ENCODE assay signal across 27 mouse cellular contexts in genomic region chr2:29651876-29652275, GRCm38 (mm10). TPM values are rescaled to one million over a fixed set of nuclear protein-coding genes. Genes with fewer than 3 reads are reported as not detected.
A peak's percentile ranks its signal among the peaks of the same experiment; 100 is the strongest.
DNase-seq lines count a peak whose midpoint lies in the region; ATAC-seq and TF ChIP-seq lines count a peak whose summit lies in the region.
"Had no signal": no experiment of that assay in that cellular context is flagged by ENCODE, and none has a peak within 500 bp of the region (broad histone marks: within the 10 kb centered on the region; RNA-seq: fewer than 3 reads in every experiment).

No protein-coding gene starts in this region.

- H3K9ac ChIP-seq in stomach, embryonic 16.5 days (ENCODE audit: low read length): no peak overlapping the region
- no peak overlapping the region for H3K9ac ChIP-seq in liver, postnatal 0 days (replicated peaks)
- H3K9ac ChIP-seq: embryonic facial prominence, embryonic 15.5 days; forebrain, embryonic 12.5 days; forebrain, postnatal 0 days; heart, embryonic 12.5 days; hindbrain, embryonic 13.5 days; liver, embryonic 15.5 days; lung, embryonic 15.5 days; neural tube, embryonic 13.5 days had no signal

- H3K9me3 ChIP-seq in stomach, embryonic 16.5 days (replicated peaks; ENCODE audit: control insufficient read depth, low read length): no peaks in the 10 kb centered on the region
- no peaks in the 10 kb centered on the region for H3K9me3 ChIP-seq in liver, postnatal 0 days (ENCODE audit: low read length)
- H3K9me3 ChIP-seq: embryonic facial prominence, embryonic 10.5 days; embryonic facial prominence, embryonic 15.5 days; forebrain, embryonic 12.5 days; G1E; heart, embryonic 12.5 days; hindbrain, embryonic 13.5 days; liver, embryonic 15.5 days; lung, embryonic 15.5 days; neural tube, embryonic 13.5 days had no signal

- 80% methylated on average over 5 of the region's 5 CpGs for WGBS in stomach, embryonic 16.5 days
- 84% methylated on average over 5 of the region's 5 CpGs for WGBS in liver, postnatal 0 days (ENCODE audit: insufficient replicate concordance)

- 0 out of 2 replicates have a peak, but pooled peaks cover 4% of the 10 kb centered on the region for H3K4me1 ChIP-seq in stomach, embryonic 16.5 days (ENCODE audit: control insufficient read depth, insufficient read depth, low read length)
- H3K4me1 ChIP-seq in liver, postnatal 0 days (ENCODE audit: insufficient read depth): peaks cover 10% of the 10 kb centered on the region; the same call in 1 of the 2 replicates

- TF ChIP-seq CTCF in liver, postnatal 0 days (IDR thresholded peaks at IDR 0.05; ENCODE audit: low read depth): no peak

- ATAC-seq in cerebellum, adult (ENCODE audit: insufficient number of reproducible peaks, low FRiP score, low TSS enrichment): no peak
- ATAC-seq in stomach, embryonic 16.5 days (ENCODE audit: insufficient read depth, low FRiP score): peak; percentile 13; the same call in 1 of the 2 replicates
- no peak for ATAC-seq in activated CD4-positive, CD25-positive, alpha-beta regulatory T cell, adult 4 months
- no peak for ATAC-seq in liver, postnatal 0 days
- ATAC-seq: forebrain, postnatal 0 days; Patski had no signal

- H3K27ac ChIP-seq in stomach, embryonic 16.5 days (ENCODE audit: low read length): no peak overlapping the region
- H3K27ac ChIP-seq in liver, postnatal 0 days (ENCODE audit: low read depth): no peak overlapping the region
- H3K27ac ChIP-seq: embryonic facial prominence, embryonic 10.5 days; embryonic facial prominence, embryonic 15.5 days; forebrain, embryonic 12.5 days; hindbrain, embryonic 13.5 days; liver, embryonic 15.5 days; lung, embryonic 15.5 days; neural tube, embryonic 13.5 days had no signal

- no peak for TF ChIP-seq EP300 in liver, postnatal 0 days (IDR thresholded peaks at IDR 0.05; ENCODE audit: low read depth)

- peak; percentile 59 for DNase-seq in cerebellum, adult 11 months
- DNase-seq in brain, adult 2 months (ENCODE audit: low read depth, low spot score): peak; percentile 63
- peak; percentile 74 for DNase-seq in cerebellum, adult 9-11 months
- no peak for DNase-seq in liver, postnatal 0 days
- DNase-seq: adrenal gland, postnatal 14 days; forebrain, postnatal 0 days; gastrocnemius, postnatal 25 days; heart, adult 2 months; heart, postnatal 4 days; kidney, adult 11 months; kidney, postnatal 14 days; layer of hippocampus, adult 9-11 months; right cerebral cortex, postnatal 4 days had no signal

- H3K36me3 ChIP-seq in stomach, embryonic 16.5 days (ENCODE audit: control insufficient read depth, insufficient read depth, low read length): no peaks in the 10 kb centered on the region
- H3K36me3 ChIP-seq in liver, postnatal 0 days (replicated peaks; ENCODE audit: insufficient read depth, low read length): no peaks in the 10 kb centered on the region
- H3K36me3 ChIP-seq: embryonic facial prominence, embryonic 10.5 days; embryonic facial prominence, embryonic 15.5 days; forebrain, embryonic 12.5 days; heart, embryonic 12.5 days; hindbrain, embryonic 13.5 days; liver, embryonic 15.5 days; lung, embryonic 15.5 days; neural tube, embryonic 13.5 days had no signal

- no peaks in the 10 kb centered on the region for H3K27me3 ChIP-seq in stomach, embryonic 16.5 days (ENCODE audit: control insufficient read depth, insufficient read depth, low read length)
- H3K27me3 ChIP-seq in liver, postnatal 0 days (ENCODE audit: insufficient read depth, low read length): no peaks in the 10 kb centered on the region
- H3K27me3 ChIP-seq: embryonic facial prominence, embryonic 15.5 days; forebrain, embryonic 12.5 days; heart, embryonic 12.5 days; hindbrain, embryonic 13.5 days; liver, embryonic 15.5 days; lung, embryonic 15.5 days; neural tube, embryonic 13.5 days; Patski had no signal

- H3K4me3 ChIP-seq in stomach, embryonic 16.5 days (replicated peaks; ENCODE audit: low read length): no peak overlapping the region
- no peak overlapping the region for H3K4me3 ChIP-seq in liver, postnatal 0 days (ENCODE audit: low read depth, low read length)
- H3K4me3 ChIP-seq: embryonic facial prominence, embryonic 10.5 days; embryonic facial prominence, embryonic 15.5 days; forebrain, embryonic 12.5 days; heart, adult 2 months; heart, embryonic 12.5 days; hindbrain, embryonic 13.5 days; liver, embryonic 15.5 days; lung, embryonic 15.5 days; neural tube, embryonic 13.5 days had no signal

- H3K4me2 ChIP-seq in stomach, embryonic 16.5 days (ENCODE audit: low read depth, low read length): no peak overlapping the region
- H3K4me2 ChIP-seq in liver, postnatal 0 days (ENCODE audit: low read depth, low read length): no peak overlapping the region
- H3K4me2 ChIP-seq: embryonic facial prominence, embryonic 15.5 days; forebrain, embryonic 12.5 days; heart, embryonic 12.5 days; hindbrain, embryonic 13.5 days; liver, embryonic 15.5 days; lung, embryonic 15.5 days; midbrain, embryonic 11.5 days; neural tube, embryonic 13.5 days had no signal

RNA-seq across cellular contexts. Expression of gene Rapgef1, which starts 32.4 kb away (rescaled TPM):
- 10.7 and 11.2 TPM in 2 replicates for polyA plus RNA-seq in stomach, embryonic 16.5 days (2015; fragmentation: Nextera tagmentation; extraction: Ambion mirVana)
- polyA plus RNA-seq in activated CD4-positive, CD25-positive, alpha-beta regulatory T cell, adult 4 months (2017; shearing (Covaris generic)): 10 to 100 TPM; 21.9 to 24.0 TPM
- 4.8 and 5.1 TPM in 2 replicates for polyA plus RNA-seq in liver, postnatal 0 days (2015; fragmentation: Nextera tagmentation; extraction: Ambion mirVana)
